Mouse (Mus musculus): ENCODE data around the gene Ppp1r9a. TPM values are rescaled to one million over a fixed set of nuclear protein-coding genes. Genes with fewer than 3 reads are reported as not detected.

The Ppp1r9a gene
- polyA plus RNA-seq, 1 experiment = 8.9 TPM

Other genes with a start within 250 kb of the Ppp1r9a start
- gene Sgce, start 155.7 kb upstream of the Ppp1r9a start, polyA plus RNA-seq (2012; ENCODE audit: insufficient read depth, insufficient read length, missing spikeins) = 39.0 and 41.2 TPM in 2 replicates
- gene Peg10, start 155.6 kb upstream of the Ppp1r9a start, polyA plus RNA-seq (2012; ENCODE audit: insufficient read depth, insufficient read length, missing spikeins) = 0.67 and 0.91 TPM in 2 replicates

Measured in brown adipose tissue, adult 24 weeks (tissue).